Mouse (Mus musculus): Measurements from ENCODE around the gene Tigd2. TPM values are rescaled to one million over a fixed set of nuclear protein-coding genes. Genes with fewer than 3 reads are reported as not detected.
"Not testable (repeated sequence)": the region's sequence is repeated elsewhere in the genome, so short reads cannot be mapped to it uniquely, and the experiment has no call there.

Gene Tigd2
- 10 to 100 TPM in 3 of 4 experiments, 1 to 10 TPM in 1; 9.6 to 11.9 (median 11.0) TPM for total RNA-seq (2022)

DNA sequence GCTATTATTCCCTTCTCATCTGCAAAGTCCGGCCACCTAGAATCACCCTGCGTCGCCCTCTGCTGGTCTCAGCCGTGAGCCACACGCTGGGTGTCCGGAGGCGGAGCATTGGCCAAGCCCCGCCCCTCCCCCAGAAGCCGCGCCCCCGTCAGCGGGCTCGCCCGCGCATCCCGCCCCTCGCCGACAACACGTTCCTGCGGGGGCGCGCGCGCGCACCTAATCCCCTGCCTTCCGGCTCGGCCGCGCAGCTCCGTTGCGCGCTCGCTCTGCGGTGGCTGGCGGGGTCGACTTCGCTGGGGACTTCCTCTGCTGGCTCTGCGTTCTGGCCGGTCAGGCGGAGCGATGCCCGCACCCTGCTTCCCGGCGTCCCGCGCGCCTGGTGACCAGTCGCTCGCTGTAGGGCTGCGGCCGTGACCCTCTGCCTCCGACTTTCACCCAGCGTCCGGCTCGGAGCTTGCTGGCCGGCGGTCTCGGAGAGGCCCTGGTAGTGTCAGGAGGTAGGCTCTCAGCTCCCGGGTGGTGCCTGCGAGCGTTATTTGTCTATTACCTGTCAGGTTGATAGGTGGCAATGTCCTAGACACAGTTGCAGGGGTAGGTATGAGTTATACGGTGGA, at the start of gene Tigd2:
Gene Tigd2 (plus strand): TSS at position 186 of the 614 bp plus-strand sequence.
- DNase-seq (ENCODE audit: low spot score in 2 of 2): peak; percentile 82 to 87

DNA sequence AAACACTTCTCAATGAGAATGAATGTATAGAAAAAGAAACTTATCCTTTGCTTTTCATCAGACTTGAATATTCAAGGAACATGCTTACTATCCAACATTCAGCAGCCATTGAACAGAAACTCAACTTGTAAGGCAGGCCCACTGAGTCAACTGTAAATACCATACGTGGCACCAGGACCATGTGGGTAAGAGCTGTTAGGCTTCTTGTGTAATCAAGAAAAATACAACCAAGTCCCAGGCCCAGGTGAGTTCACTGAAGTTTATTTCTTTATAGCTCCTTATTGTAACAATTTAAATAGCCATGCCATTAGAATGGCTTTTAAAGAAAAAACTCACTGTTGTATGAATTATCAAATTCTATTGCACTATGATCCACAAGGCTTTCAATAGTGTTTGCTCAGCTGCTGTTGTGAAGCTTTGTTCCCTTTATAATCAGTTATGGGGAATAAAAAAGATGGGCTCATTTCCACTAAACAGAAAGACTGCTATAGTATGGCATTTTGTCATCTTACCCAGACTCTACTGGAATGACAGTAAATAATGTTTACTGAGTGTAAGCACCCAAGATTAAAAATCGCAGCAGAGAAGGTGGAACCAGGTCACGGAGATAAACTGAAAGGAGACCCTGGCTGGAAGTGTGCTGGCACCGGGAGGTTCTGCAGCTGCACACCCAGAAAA, 46.7 kb upstream of the Tigd2 start:
- DNase-seq (ENCODE audit: low spot score in 2 of 2): no peak

DNA sequence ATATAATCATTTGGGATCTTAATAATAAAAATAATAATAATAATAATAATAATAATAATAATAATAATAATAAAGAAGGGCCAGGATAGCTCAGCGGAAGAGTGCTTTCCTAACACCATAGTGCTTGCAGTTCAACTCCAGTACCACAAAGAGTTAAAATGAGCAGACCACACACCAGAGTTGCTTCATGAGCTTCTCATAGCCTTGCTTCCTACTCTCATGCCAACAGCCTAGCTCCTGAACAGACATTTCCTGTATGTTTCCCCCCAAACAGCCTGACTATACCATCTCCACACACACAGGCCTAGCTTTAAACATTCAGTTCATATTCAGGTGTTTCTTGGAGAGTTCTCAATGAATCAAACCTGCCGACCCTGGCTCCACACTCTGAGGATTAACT, 45.8 kb upstream of the Tigd2 start:
- no peak for DNase-seq (ENCODE audit: low spot score in 2 of 2)

DNA sequence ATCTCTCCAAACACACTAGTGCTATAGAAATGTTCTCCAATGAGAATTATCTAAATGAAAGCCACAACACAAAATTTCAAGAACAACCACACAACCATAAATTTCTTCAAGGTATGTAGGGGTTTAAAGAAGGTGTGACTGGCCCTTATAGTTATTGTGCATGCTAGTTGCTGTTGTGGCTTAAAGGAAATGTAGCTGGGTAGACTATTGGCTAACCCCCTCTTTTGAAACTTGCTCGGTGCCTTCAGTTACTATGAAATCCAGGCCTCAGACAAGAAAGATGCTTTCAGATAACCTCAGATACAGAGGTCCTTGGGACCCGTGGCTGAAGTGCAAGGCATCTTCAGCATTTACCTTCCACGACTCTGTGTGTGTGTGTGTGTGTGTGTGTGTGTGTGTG, 45.3 kb upstream of the Tigd2 start:
- no peak for DNase-seq (ENCODE audit: low spot score in 2 of 2)

DNA sequence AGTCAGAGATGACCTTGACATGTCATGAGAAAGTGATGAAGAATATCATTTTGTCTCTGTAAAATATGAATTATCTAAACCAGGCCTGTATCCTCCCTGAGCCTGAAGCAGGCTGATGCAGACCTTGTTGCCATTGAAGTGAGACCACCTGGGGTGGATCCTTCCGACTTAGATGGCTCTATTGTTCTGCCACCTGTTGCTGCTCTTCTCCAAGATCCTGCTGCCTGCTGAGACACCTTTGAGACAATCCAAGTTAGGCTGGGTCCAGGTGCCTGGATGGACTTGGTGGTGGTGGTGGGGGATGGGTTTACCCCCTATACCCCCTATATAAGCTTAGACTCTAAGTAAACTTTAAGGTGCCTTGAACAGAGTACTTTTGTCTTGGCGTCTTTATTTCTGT, 39.7 kb upstream of the Tigd2 start:
- no peak for DNase-seq (ENCODE audit: low spot score in 2 of 2)

DNA sequence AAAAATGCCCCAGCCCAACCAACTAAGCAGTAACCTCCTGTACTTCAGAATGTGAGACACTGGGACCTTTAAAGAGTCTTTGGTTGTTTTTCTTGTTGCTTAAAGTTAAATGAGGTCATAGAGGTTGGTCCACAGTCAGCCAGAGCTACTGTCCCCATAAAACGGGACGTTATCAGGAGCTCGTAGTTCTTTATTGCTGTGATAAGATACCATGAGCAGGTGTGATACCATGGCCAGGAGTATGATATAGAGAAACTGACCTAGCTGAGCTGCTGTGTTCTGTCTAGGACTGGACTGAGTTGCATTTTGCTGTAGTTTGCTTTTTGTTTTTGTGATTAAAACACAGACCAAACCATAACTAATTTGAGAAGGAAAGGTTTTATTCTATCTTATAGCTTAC, 37.4 kb upstream of the Tigd2 start:
- no peak for DNase-seq (ENCODE audit: low spot score in 2 of 2)

DNA sequence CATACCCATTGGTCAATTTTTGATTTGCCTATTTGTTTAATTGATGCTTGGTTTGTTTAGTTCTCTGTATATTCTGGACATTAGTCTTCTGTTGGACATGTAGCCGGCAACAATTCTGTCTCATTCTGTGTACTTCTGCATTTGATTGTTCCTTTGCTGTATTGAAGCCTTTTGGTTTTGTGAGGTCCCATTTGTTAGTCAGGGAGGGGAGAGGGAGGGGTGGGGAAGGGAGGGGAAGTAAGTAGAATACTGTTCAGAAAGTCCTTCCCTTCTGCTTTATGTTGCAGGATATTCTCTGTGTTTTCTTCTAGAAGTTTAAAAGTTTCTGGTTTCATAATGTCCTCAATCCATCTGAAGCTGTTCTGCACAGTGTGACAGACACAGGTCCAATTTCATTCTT, 34.7 kb upstream of the Tigd2 start:
- DNase-seq (ENCODE audit: low spot score in 2 of 2): no peak

DNA sequence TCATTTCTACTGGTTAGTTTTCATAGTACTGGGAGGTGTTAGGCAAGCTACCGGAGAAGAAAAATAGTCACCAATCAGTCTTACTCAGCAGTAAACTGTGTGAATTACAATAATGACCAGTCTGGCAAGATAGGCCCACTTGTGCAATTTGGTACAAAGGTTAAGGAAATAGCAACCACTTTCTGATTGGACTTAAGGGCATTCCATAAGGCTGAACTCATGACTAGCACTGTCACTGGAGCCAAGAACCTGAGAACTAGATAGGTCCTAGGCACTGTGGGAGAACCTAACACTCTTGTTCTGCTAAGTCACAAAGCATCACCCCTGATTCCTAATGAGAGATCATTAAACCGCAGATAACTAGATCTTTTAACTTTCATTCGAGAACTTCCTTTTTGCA, 30.6 kb upstream of the Tigd2 start:
- DNase-seq (ENCODE audit: low spot score in 2 of 2): no peak

DNA sequence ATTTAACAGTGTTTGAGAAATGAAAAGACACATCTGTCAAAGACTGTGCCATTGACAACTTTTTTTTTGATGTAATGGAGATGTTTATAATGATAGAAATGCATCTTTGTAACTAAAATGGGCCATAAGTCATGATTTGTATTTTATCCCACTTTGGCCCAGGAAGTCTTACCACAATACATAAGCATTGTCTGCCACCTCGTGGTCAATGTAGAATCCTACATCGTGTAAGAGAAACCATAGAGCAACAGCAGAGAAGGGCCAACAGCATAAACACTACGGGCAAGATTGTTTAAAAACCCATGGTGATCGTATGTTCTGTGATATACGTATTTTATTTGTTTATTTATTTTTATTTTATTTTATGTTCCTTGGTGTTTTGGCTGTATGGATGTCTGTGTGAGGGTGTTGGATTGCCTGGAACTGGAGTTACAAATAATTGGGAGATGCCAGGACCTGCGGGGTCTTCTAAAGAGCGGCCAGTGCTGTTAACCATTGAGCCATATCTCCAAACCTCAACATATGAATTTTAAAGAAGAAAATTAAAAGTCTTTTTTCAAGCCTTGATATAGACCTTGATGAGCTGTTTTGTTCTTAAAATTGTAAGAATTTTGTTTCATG, 28.2 kb upstream of the Tigd2 start:
- peak in 1 of 2 experiments; percentile 8 for DNase-seq (ENCODE audit: low spot score in 2 of 2)

DNA sequence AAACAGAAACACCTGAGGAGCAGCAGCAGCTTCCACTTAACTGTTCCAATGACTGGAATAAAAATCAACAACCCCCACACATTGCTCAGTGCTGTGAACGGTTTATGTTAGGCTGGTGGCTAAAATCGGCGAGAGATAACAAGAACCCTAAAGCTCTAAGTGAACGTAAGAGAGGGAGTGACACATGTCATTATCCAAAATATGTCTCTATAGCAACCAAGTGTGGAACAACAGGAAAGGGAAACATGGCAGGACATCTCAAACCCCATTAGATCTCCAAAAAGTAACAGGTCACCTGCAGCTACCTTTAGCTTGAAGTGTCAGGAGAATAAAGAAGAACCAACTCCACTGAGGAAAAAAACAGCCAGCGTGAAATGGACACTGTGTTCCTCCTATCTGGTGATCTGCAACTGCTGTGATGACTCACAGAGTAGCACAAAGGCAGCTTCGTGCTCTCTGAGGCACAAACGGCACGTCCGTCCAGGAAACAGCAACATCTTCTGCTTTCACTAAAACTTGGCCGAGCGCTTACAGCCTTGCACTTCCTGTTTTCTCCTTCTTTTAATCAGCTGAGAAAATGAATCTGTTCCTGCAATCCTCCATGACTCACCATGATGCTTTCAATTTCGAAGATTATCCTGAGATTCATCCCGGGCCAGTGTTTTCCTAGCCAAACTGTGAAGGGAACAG, 23.5 kb upstream of the Tigd2 start:
- peak; percentile 13 to 14 for DNase-seq (ENCODE audit: low spot score in 2 of 2)

DNA sequence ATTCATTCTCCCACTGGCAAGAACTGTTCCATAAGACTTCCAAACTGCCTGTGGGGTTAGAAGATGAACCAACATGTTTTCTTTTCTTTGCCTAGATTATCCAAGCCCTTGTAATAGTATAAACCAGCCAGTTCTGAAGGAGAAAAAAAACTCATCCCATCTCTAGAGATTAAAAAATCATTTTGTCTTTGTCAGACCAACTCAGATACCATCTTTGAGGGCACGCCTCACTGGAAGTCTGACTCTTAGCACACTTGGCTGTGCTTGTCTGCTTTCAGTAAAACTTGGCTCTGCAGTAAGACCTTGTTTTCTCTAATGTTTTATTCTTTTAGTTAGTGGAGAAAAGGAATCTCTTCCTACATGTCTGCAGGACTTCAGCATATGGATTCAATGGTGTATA, 18.7 kb upstream of the Tigd2 start:
- no peak for DNase-seq (ENCODE audit: low spot score in 2 of 2)

DNA sequence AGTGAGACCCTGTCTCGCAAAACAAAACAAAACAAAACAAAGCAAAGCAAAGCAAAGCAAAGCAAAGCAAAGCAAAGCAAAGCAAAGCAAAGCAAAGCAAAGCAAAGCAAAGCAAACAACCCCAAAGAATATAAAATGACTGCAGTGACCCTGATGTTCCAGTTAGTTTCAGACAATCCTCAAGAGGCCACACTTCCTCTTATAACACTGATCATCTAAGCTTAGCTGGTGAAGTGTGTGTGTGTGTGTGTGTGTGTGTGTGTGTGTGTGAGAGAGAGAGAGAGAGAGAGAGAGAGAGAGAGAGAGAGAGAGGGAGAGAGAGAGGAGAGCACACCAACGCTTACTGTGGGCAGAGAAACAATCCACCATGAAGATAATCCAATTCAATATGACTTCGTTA, 14.2 kb upstream of the Tigd2 start:
- not testable (repeated sequence) for DNase-seq (ENCODE audit: low spot score in 2 of 2)

DNA sequence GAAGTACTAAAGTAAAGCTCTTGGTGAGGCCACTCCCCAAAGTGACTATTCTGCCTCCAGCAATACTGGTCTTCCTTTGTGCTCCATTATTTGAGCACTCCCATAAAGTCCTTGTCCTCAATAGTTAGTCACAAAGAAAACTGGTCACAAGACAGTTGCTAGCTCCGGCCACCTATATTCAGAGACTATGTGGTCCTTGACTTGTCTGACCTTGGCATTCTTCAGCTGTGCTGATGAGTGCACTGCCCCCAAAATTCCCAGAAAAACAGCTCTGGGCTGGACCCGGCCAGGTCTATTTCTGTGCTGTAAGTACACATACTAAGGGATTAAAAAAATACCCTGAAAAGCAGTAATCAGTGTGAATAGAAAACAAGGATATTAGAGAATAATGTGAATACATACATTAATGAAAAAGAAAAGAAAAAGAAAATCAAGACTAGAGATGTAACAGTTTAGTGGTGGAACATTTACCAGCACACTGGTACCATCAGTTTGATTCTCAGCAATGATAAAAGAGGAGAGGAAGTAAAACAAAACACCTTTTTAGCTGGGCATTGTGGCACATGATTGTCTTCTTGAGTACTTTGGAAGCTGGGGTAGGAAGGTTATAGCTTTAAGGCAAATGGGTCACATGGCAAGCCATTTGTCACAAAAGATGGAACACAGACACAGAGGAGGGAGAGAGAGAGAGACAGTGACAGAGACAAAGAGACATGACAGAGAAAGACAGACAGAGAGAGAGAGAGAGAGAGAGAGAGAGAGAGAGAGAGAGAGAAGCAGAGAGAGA, 12.6 kb upstream of the Tigd2 start:
- no peak for DNase-seq (ENCODE audit: low spot score in 2 of 2)

DNA sequence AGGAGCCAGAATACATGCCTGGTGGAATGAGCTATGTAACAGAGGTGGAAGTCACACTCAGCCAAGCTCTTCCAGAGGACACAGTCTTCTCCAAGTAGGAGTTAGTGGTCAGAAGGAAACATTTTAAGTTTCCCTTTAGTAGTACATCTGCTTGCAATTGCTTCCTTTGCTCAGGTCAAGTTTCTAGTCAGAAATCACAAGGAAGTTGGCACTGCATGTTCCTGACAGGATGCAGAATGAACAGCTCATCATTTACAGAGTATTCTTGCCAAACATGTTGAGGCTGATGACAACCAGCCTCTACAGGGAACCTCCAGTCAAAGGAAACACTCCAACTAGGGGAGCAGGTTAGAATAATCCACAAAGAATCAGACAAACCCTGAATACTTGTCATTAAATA, 11.9 kb upstream of the Tigd2 start:
- no peak for DNase-seq (ENCODE audit: low spot score in 2 of 2)

DNA sequence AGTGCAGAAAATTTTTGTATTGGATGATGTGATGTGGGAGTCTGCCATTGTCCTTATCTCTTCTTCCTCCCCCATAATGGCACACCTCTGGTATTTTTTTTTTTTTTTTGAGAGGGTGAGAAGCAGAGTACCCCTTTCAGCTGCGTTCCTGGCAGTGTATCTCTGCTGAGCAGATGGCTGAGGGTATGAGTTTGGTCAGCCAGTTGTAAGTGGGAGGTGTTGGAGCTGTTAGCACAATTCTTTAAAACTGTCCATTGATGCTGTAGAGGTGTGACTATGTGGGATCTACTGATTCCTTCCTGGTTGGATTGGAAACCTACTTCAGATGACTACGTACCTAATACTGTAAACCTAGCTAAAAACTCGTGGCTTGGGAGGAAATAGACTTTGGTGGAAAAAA, 10.3 kb upstream of the Tigd2 start:
- DNase-seq (ENCODE audit: low spot score in 2 of 2): no peak

DNA sequence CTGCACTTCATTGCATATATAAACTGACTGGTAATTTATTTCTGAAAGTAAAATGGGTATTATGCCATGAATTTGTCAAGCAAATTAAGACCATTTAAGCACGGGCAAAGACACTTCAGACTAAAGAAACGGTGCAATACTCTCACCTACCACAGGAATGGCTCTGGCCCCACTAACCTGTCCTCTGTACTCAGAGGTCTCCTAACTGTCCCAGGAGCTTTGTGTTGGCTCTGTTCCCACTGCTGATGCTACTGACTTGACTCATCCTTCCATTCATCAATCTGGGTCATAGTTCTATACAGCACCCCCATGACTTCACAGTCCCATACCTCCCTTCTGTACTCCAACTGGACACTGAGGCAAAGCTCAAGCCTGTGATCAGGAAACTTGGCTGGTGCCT, 9.6 kb upstream of the Tigd2 start:
- no peak for DNase-seq (ENCODE audit: low spot score in 2 of 2)

DNA sequence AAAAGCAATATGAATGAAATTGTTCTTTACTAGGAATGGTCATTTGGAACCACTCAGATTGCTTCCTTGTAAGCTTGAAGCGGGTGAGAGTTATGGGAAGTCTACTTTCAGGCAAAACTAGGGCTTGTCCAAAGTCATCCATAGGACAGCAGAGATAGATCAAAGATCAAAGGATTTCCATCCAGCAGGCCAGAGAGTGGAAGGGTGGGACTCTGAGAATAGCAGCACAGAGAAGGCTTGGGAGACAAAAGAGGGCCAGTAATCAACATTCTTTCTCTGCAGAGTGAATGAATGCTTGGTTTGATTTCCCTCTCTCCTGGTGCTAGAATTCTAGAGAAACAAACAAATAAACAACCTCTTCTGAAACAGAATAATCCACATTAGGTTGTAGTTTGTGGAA, 1.1 kb upstream of the Tigd2 start:
- no peak for DNase-seq (ENCODE audit: low spot score in 2 of 2)

DNA sequence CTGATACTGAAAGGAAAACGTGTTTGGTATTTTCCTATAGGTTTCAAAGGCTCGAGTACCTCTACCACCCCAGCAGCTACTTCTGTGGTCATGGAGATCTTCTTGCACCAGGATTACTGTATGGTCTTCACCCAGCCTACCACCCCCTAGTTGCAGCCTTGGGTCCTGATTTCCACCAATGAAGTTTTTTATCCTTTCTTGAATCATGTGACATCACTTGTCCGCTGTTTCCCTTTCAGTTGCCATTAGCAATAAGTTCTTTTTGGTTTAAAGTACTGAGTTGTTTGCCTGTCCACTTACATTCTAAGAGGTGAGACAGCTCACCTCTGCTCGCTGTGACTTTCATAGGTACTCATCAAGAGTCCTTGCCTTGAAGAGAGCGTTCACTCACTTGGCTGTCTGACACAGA, 633 bp downstream of the Tigd2 start:
- DNase-seq (ENCODE audit: low spot score in 2 of 2): no peak

DNA sequence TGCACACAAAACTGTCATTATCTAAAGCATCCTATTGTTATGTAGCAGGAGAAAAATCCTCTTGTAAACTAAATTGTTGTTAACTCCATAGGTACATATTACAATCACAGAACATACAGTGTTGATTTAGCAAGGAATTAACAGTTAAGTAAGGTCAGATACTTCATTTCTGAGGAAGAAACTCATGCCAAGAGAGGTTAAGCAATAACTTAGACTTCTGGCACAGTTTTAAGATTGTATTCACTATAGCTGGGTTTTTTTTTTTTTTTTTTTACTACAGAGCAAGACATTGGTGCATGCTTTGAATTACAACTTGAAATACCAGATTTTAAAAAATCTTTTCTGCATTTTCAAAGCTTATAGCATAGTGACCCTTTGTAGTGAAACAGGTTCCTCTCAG, 24.5 kb downstream of the Tigd2 start:
- DNase-seq (ENCODE audit: low spot score in 2 of 2): no peak

DNA sequence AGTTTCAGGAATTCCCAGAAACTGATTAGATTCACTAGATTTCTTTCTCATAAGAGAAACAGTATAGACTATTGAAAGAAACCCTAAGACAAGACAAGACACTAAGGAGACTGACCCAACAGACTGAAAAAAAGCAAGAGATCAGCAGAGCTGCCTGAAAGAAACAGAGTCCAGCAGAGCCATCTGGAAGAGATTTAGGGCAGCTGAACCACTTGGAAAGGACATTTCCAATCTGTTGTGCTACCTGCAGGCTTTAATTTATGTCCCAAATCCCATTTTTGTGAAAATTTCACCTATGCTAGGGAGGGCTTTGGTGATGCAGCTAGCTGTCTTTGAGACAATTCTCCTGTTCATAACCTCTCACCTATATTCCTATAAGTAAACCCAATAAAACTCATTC, 25.0 kb downstream of the Tigd2 start:
- DNase-seq (ENCODE audit: low spot score in 2 of 2): no peak

DNA sequence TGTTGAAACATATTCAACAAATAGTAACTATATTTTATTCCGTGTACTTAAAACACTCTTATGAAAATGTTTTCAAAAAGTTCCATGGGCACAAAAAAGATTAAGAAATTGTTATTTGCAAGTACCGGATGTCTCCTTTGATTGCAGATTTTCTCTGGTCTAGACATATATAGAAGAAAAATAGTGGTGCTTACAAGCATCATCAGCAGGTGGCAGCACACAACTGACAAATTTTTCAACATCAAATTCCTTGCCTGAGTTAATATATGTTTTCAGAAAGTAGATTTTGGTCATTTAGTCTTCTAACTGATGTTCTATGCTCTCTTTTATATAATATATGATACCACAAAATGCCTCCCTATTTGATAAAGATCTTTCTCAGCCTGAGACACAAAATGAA, 41.0 kb downstream of the Tigd2 start:
- DNase-seq (ENCODE audit: low spot score in 2 of 2): no peak

DNA sequence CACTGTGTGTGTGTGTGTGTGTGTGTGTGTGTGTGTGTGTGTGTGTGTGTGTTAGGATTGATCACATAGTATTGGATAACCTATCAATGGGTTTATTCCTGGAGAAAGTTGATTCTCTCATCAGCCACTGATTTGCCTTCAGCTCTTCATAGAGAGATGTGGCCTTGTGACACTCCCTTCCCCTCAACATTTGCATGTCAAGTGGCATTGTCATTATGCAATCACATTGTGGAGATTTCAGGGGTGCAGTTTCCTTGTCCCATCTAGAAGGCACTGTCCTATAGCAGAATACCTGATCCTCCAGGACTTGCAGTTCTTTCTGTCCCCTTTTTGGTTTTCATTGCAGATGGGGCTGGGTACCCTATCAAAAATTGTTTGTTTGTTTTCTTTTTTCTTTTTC, 41.9 kb downstream of the Tigd2 start:
- no peak for DNase-seq (ENCODE audit: low spot score in 2 of 2)

Measured in gastrocnemius, adult 8-10 months (tissue).